15 mouse cellular contexts compared by ENCODE assay signal in genomic region chr19:43850026-43850425, GRCm38 (mm10).
"Had no signal": no experiment of that assay in that cellular context is flagged by ENCODE, and none has a peak within 500 bp of the region (broad histone marks: within the 10 kb centered on the region; RNA-seq: fewer than 3 reads in every experiment).

No protein-coding gene starts in this region.

- DNase-seq: kidney, postnatal 25 days; layer of hippocampus, adult 9-11 months; liver; lung, adult 18-20 months; lung, postnatal 10 days; lung, postnatal 36 days; right cerebral cortex, adult 18-20 months; right cerebral cortex, postnatal 14 days; right cerebral cortex, postnatal 4 days; thymus, adult 2 months; thymus, postnatal 14 days; thymus, postnatal 4 days had no signal

- ATAC-seq: liver, embryonic 12.5 days; midbrain, embryonic 13.5 days; midbrain, embryonic 16.5 days had no signal
